Mouse (Mus musculus): ENCODE results near the gene Tbc1d7. TPM values are rescaled to one million over a fixed set of nuclear protein-coding genes. Genes with fewer than 3 reads are reported as not detected.

Tbc1d7 gene
- polyA plus RNA-seq, 1 experiment from 2014 or later, result 50.1 TPM

Other genes starting within 250 kb of the Tbc1d7 start
- gene Gfod1, start 132.7 kb upstream of the Tbc1d7 start, polyA plus RNA-seq (2015; fragmentation: Nextera tagmentation; extraction: Ambion mirVana), result 0.73 and 0.81 TPM in 2 replicates
- 30.0 and 36.3 TPM in 2 replicates for gene Sirt5, start 194.0 kb upstream of the Tbc1d7 start, polyA plus RNA-seq (2015; fragmentation: Nextera tagmentation; extraction: Ambion mirVana)
- 120 and 133 TPM in 2 replicates for gene Nol7, start 226.9 kb upstream of the Tbc1d7 start, polyA plus RNA-seq (2015; fragmentation: Nextera tagmentation; extraction: Ambion mirVana)

All from heart, embryonic 15.5 days (tissue).